In genomic region chr1:138185904-138186303, GRCm38 (mm10) we compare ENCODE assay signal across 12 mouse cellular contexts. TPM values are rescaled to one million over a fixed set of nuclear protein-coding genes. Genes with fewer than 3 reads are reported as not detected.
"Had no signal": no experiment of that assay in that cellular context is flagged by ENCODE, and none has a peak within 500 bp of the region (broad histone marks: within the 10 kb centered on the region; RNA-seq: fewer than 3 reads in every experiment).

No protein-coding gene starts in this region.

- DNase-seq: kidney, postnatal 10 days; kidney, postnatal 4 days; left cerebral cortex, postnatal 4 days; lung, adult 18-20 months; right cerebral cortex, postnatal 14 days had no signal

- H3K4me3 ChIP-seq: layer of hippocampus, adult 2 months; limb, embryonic 13.5 days; midbrain, embryonic 13.5 days; myocyte; neural tube, embryonic 12.5 days had no signal

- H3K9me3 ChIP-seq: limb, embryonic 13.5 days; midbrain, embryonic 13.5 days; neural tube, embryonic 12.5 days had no signal

- H3K4me1 ChIP-seq: limb, embryonic 13.5 days; midbrain, embryonic 13.5 days; neural tube, embryonic 12.5 days had no signal

- H3K36me3 ChIP-seq: limb, embryonic 13.5 days; midbrain, embryonic 13.5 days; neural tube, embryonic 12.5 days had no signal

- H3K4me2 ChIP-seq: limb, embryonic 13.5 days; midbrain, embryonic 13.5 days; neural tube, embryonic 12.5 days had no signal

- H3K27me3 ChIP-seq: limb, embryonic 13.5 days; midbrain, embryonic 13.5 days; neural tube, embryonic 12.5 days had no signal

- ATAC-seq: midbrain, embryonic 13.5 days had no signal

- H3K27ac ChIP-seq: layer of hippocampus, adult 2 months; limb, embryonic 13.5 days; liver, embryonic 14.5 days; midbrain, embryonic 13.5 days; neural tube, embryonic 12.5 days; stomach, postnatal 0 days had no signal

- H3K9ac ChIP-seq: limb, embryonic 13.5 days; liver, embryonic 14.5 days; midbrain, embryonic 13.5 days; neural tube, embryonic 12.5 days had no signal

RNA-seq across cellular contexts. Expression of gene Ptprc, which starts 10.4 kb away (rescaled TPM):
- polyA plus RNA-seq: myocyte had no signal
